Mouse (Mus musculus) hindbrain, embryonic 11.5 days (tissue): Measurements from ENCODE around the gene Ptdss2. TPM values are rescaled to one million over a fixed set of nuclear protein-coding genes. Genes with fewer than 3 reads are reported as not detected.

Source experiments
- ATAC-seq: fragments of 200-750 bp; cut with Nextera tagmentation; 2 replicates; pipeline ENCODE4 v1.8.0; 2017; ENCODE audit warnings: mild to moderate bottlenecking, moderate TSS enrichment, moderate library complexity; ENCODE audit not compliant: low FRiP score
- DNase-seq: peaks from one replicate; pipeline ENCODE4 v3.0.0-alpha.2; 2015; ENCODE audit warnings: low spot score
- H3K27ac ChIP-seq: fragments of 300-500 bp; sonication (generic); 2 replicates; pipeline ENCODE4 v1.5.1; 2014; ENCODE audit warnings: mild to moderate bottlenecking, low read depth, low read length
- H3K27me3 ChIP-seq: fragments of 300-500 bp; sonication (generic); 2 replicates; pipeline ENCODE4 v1.6.1; 2014; ENCODE audit warnings: mild to moderate bottlenecking, low read length, moderate library complexity, mixed read lengths; ENCODE audit not compliant: control insufficient read depth, insufficient read depth
- H3K36me3 ChIP-seq: fragments of 300-500 bp; sonication (generic); 2 replicates; pipeline ENCODE4 v1.6.1; 2014; ENCODE audit warnings: mild to moderate bottlenecking, low read length, moderate library complexity, mixed read lengths; ENCODE audit not compliant: control insufficient read depth, insufficient read depth
- H3K4me1 ChIP-seq: fragments of 300-500 bp; sonication (generic); replicated peaks from 2 replicates; pipeline ENCODE4 v1.6.1; 2014; ENCODE audit warnings: low read length, mixed read lengths; ENCODE audit not compliant: control insufficient read depth, insufficient read depth
- H3K4me2 ChIP-seq: fragments of 300-500 bp; sonication (generic); replicated peaks from 2 replicates; pipeline ENCODE4 v1.6.1; 2014; ENCODE audit warnings: mild to moderate bottlenecking, low read depth, low read length
- H3K4me3 ChIP-seq: fragments of 300-500 bp; sonication (generic); 2 replicates; pipeline ENCODE4 v1.5.1; 2014; ENCODE audit warnings: low read depth, low read length
- H3K9ac ChIP-seq: fragments of 300-500 bp; sonication (generic); 2 replicates; pipeline ENCODE4 v1.6.1; 2014; ENCODE audit warnings: low read depth, low read length
- H3K9me3 ChIP-seq: fragments of 300-500 bp; sonication (generic); 2 replicates; pipeline ENCODE4 v1.6.1; 2016; ENCODE audit warnings: low read length; ENCODE audit not compliant: control insufficient read depth
- WGBS: fragments of 180-500 bp; shearing (Covaris S2); extraction: QIAGEN DNeasy Blood & Tissue Kit; methylation state at CpG from one replicate; pipeline ENCODE4 v1.1.7; 2014; 5-methylcytosine and 5-hydroxymethylcytosine counted together
- polyA plus RNA-seq: library from polyadenylated mRNA; unstranded; fragments of >200 nt; fragmentation: Nextera tagmentation; extraction: Ambion mirVana; gene quantifications from 2 replicates; pipeline ENCODE4 v1.2.1, GENCODE M21; 2014

Ptdss2 gene
- polyA plus RNA-seq, 1 experiment from 2014 or later, result 65.2 TPM

DNA sequence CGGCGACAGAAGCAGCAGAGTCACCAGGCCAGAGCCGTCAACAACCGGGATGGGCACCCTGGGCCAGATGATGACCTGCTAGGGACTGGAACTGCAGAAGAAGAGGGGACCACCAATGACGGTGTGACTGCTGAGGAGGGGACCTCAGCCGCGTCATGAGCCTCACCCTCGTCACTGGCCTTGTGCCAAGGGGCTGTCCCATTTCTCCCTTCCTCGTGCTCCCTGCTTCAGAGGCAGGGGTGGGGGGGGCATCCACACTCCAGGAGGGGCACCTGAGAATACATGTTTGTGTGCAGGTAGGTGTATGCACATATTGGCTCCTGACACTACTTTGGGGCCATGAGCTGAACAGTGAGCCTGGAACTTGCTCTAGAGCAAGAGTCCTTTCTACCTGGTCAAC is 33.2 kb downstream of the Ptdss2 start:
- no peak overlapping the region for H3K4me2 ChIP-seq
- H3K9ac ChIP-seq, result no peak overlapping the region
- no peak overlapping the region for H3K27ac ChIP-seq
- DNase-seq, result no peak
- no peaks in the 10 kb centered on the region for H3K27me3 ChIP-seq
- WGBS, result 96% methylated on average over 9 of the region's 9 CpGs
- no peaks in the 10 kb centered on the region for H3K36me3 ChIP-seq
- ATAC-seq, result no peak
- no peak overlapping the region for H3K4me3 ChIP-seq
- no peaks in the 10 kb centered on the region for H3K4me1 ChIP-seq
- H3K9me3 ChIP-seq, result no peaks in the 10 kb centered on the region

DNA sequence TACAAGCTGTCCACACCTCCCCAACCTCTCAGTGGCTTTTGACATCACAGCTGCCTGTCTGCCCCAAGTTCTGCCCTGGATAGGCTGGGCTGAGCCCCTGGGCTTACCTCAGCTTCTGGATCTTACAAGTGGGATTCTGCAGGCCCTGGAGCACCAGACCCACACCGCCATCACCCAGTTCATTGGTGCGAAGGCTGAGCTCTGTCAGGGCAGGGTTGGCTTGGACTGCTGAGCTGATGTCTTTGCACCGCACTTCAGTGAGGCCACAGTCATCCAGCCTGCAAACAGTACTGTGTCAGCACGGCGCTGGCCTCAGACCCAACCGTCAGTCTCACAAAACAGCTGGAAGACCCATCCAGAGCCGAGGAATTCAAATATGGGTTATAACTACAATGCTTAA is 42.2 kb downstream of the Ptdss2 start:
- H3K36me3 ChIP-seq, result no peaks in the 10 kb centered on the region
- H3K4me2 ChIP-seq, result no peak overlapping the region
- WGBS, result 93% methylated on average over 7 of the region's 7 CpGs

DNA sequence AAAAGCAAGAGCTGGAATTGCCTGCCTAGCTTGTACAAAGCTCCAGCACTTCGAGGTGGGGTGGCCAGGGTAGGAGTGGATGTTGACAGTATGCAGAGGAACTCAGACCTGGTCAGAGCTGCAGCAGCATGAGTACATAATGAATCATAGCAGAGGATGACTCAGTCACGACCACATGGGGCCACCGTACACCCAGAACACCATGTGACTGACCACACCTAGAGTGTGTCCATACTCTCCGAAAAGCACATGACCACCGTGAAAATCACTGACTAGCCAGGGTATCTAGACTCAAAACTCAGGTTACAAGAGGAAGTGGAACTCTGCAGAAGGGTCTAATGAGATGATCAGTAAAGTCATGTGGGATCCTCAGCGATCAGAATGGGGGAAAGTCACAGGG is 42.7 kb downstream of the Ptdss2 start:
- no peaks in the 10 kb centered on the region for H3K27me3 ChIP-seq
- 0 out of 2 replicates have a peak, but pooled peaks cover 3% of the 10 kb centered on the region for H3K4me1 ChIP-seq
- no peaks in the 10 kb centered on the region for H3K9me3 ChIP-seq
- H3K36me3 ChIP-seq, result no peaks in the 10 kb centered on the region
- WGBS, result 88% methylated on average over 6 of the region's 6 CpGs
- no peak overlapping the region for H3K9ac ChIP-seq
- DNase-seq (no peak), ATAC-seq (no peak)
- H3K4me2 ChIP-seq, result no peak overlapping the region
- no peak overlapping the region for H3K4me3 ChIP-seq
- no peak overlapping the region for H3K27ac ChIP-seq

More for the DNA sequence above, 42.2 kb downstream of the Ptdss2 start:
- Histone ChIP-seq H3K9me3 (no peaks in the 10 kb centered on the region), H3K27ac (no peak overlapping the region), H3K9ac (no peak overlapping the region), H3K4me1 (0 out of 2 replicates have a peak, but pooled peaks cover 3% of the 10 kb centered on the region), H3K27me3 (no peaks in the 10 kb centered on the region), H3K4me3 (no peak overlapping the region)
- DNase-seq, result no peak
- no peak for ATAC-seq

DNA sequence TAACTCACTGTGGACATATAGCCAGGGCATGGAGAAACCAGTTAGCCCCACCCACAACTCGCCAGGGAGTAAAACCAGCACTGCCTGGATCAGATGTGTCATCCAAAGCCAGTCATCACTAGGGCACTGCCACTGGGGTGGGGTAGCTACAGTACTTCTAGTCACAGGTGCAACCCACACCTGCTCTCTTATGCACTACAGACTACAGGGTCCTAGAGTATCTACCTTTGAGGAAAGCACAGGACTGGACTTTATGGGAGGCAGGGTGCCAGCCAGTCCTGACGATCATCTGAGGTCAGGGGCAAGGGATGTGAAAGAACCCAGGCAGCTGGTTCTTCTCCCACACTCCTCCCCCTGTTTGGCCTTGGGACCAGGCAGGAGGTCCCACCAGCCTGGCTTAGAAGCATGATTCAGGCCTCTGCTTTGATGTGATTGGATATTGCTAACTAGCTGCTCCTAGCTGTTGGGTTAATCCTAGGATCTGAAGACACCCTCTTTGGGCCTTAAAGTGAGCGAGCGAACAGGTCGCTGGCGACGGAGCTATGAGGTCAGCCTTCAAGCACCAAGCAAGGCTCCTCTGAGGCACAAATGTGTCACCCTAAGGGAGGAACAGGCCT is 45.8 kb downstream of the Ptdss2 start:
- no peak overlapping the region for H3K27ac ChIP-seq
- no peak for DNase-seq
- no peak for ATAC-seq

DNA sequence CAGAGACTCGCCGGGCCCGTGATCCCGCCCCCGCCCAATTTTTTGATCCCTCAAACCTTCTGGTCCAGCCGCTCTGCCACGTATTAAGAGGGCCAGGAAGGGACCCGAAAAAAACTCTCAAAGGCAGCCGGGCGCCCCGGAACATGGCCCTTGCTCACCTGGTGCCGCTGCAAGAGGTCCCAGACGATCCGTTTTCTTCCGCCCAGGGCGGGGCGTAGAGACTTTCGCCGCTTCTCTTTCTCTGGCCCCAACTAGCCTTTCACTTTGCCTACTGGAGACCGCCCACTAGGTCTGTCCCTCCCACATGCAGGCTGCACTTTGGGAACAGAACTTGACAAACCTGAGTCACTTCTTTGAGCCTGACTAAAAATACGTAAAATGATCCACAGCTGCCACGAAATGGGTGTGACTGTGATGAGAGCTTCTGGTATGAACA is 46.4 kb downstream of the Ptdss2 start:
- WGBS, result 3% methylated on average over 21 of the region's 22 CpGs
- Histone ChIP-seq H3K4me1 (0 out of 2 replicates have a peak, but pooled peaks cover 3% of the 10 kb centered on the region), H3K27ac (no peak overlapping the region), H3K4me3 (peak overlapping the region; percentile 26), H3K4me2 (peak overlapping the region; percentile 45), H3K36me3 (no peaks in the 10 kb centered on the region), H3K9ac (peak overlapping the region; percentile 58), H3K9me3 (no peaks in the 10 kb centered on the region), H3K27me3 (no peaks in the 10 kb centered on the region)
- peak; percentile 27 for DNase-seq
- ATAC-seq, result no peak

More for the DNA sequence above, 45.8 kb downstream of the Ptdss2 start:
- Histone ChIP-seq H3K27me3 (no peaks in the 10 kb centered on the region), H3K4me3 (peak overlapping the region; percentile 26), H3K9me3 (no peaks in the 10 kb centered on the region), H3K4me2 (peak overlapping the region; percentile 45), H3K36me3 (no peaks in the 10 kb centered on the region), H3K9ac (peak overlapping the region; percentile 58), H3K4me1 (0 out of 2 replicates have a peak, but pooled peaks cover 3% of the 10 kb centered on the region)
- WGBS, result 22% methylated on average over 7 of the region's 7 CpGs

DNA sequence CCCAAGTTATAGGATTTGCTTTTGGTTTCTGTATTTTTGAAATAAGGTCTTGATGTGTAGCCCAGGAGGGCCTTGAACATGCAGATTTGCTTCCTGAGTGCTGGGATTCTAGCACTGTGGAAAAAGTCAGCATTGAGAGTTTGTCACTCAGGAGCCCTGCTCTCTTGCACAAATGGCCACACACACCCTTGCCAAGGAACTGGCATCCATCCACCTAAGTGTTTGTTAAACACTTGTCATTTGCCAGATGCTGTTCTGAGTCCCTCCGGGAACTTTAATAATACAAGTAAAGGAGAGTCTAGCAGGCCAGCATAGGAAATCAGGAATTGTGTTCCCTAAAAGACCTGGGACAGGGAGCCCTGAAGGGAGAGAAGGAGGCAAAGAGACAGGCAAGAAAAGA is 47.1 kb downstream of the Ptdss2 start:
- no peak overlapping the region for H3K9ac ChIP-seq
- H3K9me3 ChIP-seq, result no peaks in the 10 kb centered on the region
- no peak overlapping the region for H3K4me3 ChIP-seq
- 0 out of 2 replicates have a peak, but pooled peaks cover 3% of the 10 kb centered on the region for H3K4me1 ChIP-seq
- 92% methylated on average over 1 of the region's 1 CpGs for WGBS
- H3K27me3 ChIP-seq, result no peaks in the 10 kb centered on the region
- DNase-seq (no peak), ATAC-seq (no peak)
- no peak overlapping the region for H3K4me2 ChIP-seq
- no peak overlapping the region for H3K27ac ChIP-seq
- H3K36me3 ChIP-seq, result no peaks in the 10 kb centered on the region

DNA sequence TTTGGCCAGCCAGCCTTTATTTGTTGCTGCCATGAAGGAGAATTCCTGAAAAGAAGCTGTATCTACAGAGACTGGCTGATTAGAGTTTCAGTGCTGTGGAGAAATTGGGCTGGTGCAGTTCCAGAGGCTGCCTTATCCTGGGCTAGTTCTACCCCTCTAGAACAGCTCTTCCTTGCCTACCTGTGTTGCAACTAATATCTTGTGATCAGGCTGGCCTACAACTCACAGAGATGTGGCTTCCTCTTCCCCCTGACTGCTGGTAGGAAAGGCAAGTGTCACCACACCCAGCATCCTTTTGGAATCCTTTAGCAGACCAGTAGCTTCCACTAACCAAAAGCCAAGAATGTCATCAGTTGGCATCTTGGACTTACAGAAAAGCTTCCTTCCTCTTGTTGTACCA is 47.7 kb downstream of the Ptdss2 start:
- Histone ChIP-seq H3K4me3 (no peak overlapping the region), H3K27ac (no peak overlapping the region), H3K9ac (no peak overlapping the region), H3K36me3 (no peaks in the 10 kb centered on the region), H3K27me3 (no peaks in the 10 kb centered on the region), H3K9me3 (no peaks in the 10 kb centered on the region), H3K4me2 (no peak overlapping the region), H3K4me1 (0 out of 2 replicates have a peak, but pooled peaks cover 3% of the 10 kb centered on the region)
- ATAC-seq, result no peak
- DNase-seq, result no peak

DNA sequence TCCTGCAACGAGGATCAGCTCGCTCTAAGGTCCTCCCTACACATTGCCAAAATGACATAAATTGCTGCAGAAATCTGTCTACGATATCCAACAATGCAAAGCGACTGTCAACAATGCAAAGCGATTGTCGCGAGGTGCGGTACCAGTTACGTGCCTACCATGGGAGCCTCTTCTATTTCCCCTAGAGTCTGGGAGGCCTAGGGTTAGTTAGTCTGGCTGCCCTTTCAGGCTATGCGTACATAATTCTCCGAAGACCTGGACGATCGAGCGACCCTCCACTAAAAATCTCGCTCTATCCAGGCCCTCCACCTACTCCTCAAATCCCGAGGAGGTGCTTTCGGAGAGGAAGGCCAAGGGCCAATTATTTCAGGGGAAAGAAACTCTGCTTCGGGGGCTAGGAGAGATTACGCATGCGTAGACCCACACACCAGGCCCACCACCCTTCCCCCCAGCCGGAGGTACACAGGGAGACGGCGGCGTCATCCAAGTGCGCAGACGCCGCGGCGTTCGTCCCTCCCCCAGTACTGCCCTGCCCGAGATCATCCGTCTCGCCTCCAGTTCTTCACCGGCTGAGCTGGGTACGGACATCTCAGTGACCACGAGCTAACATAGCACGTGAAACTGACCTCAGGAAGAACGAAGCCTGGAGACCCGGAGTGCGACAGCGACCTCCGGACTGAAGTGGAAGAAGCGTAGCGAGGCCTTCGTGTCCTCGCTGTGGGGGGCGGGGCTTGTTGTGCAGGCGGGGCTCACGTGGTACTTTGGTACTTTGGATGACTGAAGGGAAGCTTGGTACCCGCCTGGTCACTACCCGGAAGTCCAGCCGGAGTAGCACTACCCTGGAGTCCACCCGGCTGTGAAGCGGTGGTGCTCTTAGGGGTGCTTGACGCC is 50.2 kb downstream of the Ptdss2 start, which contains the start of gene Rnh1:
Rnh1 (minus strand) TSS at position 742 of the 891 bp plus-strand sequence.
- 4% methylated on average over 54 of the region's 55 CpGs for WGBS

More for the DNA sequence above, 50.2 kb downstream of the Ptdss2 start, which contains the start of gene Rnh1:
- ATAC-seq, result peak; percentile 97
- H3K4me1 ChIP-seq, result 0 out of 2 replicates have a peak, but pooled peaks cover 3% of the 10 kb centered on the region
- H3K27ac ChIP-seq, result peak within 1 kb of the TSS; percentile 90
- no peaks in the 10 kb centered on the region for H3K9me3 ChIP-seq
- H3K36me3 ChIP-seq, result no peaks in the 10 kb centered on the region
- peak within 1 kb of the TSS; percentile 45 for H3K4me3 ChIP-seq
- H3K4me2 ChIP-seq, result peak within 1 kb of the TSS; percentile 56
- H3K27me3 ChIP-seq, result no peaks in the 10 kb centered on the region
- DNase-seq, result peak; percentile 96
- H3K9ac ChIP-seq, result peak within 1 kb of the TSS; percentile 60
